Mouse (Mus musculus): Measurements from ENCODE around the gene Crebl2.

DNA sequence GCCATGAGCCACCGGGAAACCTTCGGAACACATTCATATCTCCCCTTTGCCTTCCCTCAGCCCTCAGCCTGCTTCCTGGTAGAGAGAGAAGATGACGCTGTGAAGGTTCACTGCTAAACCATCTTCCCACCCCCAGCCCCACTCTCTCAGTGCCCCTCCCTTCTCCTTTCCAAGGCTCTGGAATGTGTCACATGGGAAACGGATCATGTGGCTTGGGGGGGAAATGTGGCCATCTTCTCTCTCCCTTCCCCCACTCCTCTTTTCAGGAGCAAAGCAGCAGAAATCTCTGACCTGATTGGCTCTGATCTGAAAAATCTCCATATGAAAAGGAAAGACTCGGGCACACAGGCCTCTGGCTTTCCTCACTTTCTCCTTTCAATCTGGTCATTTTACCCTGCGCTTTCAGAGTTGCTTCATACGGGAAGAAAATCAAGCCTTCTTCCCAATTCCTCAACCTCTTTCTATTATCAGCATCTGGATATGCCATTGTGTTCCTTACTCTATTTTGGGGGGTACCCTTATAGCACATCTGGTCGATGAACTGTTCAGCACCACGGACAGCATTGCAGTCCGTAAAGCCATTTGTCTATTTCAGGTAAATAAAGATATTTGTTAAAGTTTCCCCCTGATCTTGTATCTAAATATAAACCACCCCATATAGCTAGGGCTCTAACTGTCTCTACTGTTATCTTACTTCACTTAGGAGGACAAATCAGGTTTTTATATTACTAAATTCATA is 57.9 kb downstream of the Crebl2 start:
- TF ChIP-seq CTCF (IDR thresholded peaks at IDR 0.05; ENCODE audit: extremely low read depth, insufficient read length, insufficient replicate concordance, low read depth, low read length) (no peak), POLR2A (IDR thresholded peaks at IDR 0.05; ENCODE audit: low read depth, low read length) (no peak)
